ENCODE assay signal across 10 mouse cellular contexts in the genomic region with DNA sequence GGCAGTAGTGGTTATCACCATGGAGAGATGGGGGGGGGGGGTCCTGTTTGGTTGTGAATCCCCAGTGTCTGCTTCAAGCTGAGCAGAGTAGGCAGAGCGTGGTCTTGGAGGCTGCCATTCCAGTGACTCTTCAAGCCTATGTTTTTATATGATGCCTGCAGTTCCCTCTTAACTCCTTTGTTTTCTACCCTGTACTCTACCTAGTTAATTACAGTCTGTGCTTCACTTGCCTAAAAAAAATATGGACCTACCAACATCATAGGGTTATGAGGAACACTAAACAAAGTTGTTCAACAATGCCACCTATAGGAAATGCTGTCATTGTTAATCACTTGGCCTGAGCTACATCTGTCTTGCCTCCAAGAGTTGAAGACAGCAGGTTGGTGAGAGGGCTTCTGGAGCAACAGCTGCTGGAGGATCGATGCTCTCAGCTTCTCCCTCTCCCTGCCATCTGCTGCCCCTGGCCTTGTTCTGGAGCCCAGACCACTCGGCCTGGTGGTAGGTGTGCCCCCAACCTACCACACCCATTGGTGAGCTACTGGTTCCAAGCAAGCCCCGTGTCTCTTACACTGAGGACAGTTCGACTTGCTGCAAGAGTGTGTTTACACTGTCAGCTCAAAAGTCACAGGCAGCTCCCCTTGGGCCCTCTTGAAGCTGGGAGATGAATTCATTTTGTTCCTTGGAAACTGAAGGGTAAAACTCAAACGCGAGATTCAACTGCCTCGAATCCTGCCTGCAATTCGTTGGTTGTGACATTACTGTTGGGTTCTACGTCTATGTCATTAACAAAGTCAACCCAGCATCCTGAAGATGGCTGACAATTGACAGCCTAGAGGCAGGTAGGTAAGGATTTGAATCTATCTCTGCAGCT. TPM values are rescaled to one million over a fixed set of nuclear protein-coding genes. Genes with fewer than 3 reads are reported as not detected.
DNase-seq lines count a peak whose midpoint lies in the region; ATAC-seq and TF ChIP-seq lines count a peak whose summit lies in the region.
"Had no signal": no experiment of that assay in that cellular context is flagged by ENCODE, and none has a peak within 500 bp of the region (broad histone marks: within the 10 kb centered on the region; RNA-seq: fewer than 3 reads in every experiment).

No protein-coding gene starts in this region.

- peak overlapping the region; percentile 84; the same call in 1 of the 2 replicates for H3K4me2 ChIP-seq in limb, embryonic 13.5 days (replicated peaks)

- no peak for TF ChIP-seq CTCF in layer of hippocampus, adult 2 months (conservative IDR thresholded peaks at IDR 0.05)

- H3K4me3 ChIP-seq in layer of hippocampus, adult 2 months: no peak overlapping the region
- peak overlapping the region; percentile 97; the same call in 1 of the 2 replicates for H3K4me3 ChIP-seq in embryonic facial prominence, embryonic 10.5 days
- no peak overlapping the region for H3K4me3 ChIP-seq in limb, embryonic 13.5 days

- H3K9me3 ChIP-seq in embryonic facial prominence, embryonic 10.5 days: no peaks in the 10 kb centered on the region
- H3K9me3 ChIP-seq in limb, embryonic 13.5 days: no peaks in the 10 kb centered on the region

- no peak for DNase-seq in layer of hippocampus, adult 2 months (ENCODE audit: low spot score in 2 of 2)
- DNase-seq in layer of hippocampus, postnatal 14 days (ENCODE audit: low spot score in 2 of 2): no peak
- no peak for DNase-seq in embryonic facial prominence, embryonic 10.5 days (ENCODE audit: low spot score)
- DNase-seq in retina, postnatal 1 day: peak; percentile 62
- DNase-seq in adrenal gland, adult 2 months: no peak
- DNase-seq in layer of hippocampus, adult 8-10 months (ENCODE audit: low spot score in 2 of 2): no peak
- DNase-seq: adrenal gland, postnatal 14 days; heart, postnatal 14 days had no signal

- H3K36me3 ChIP-seq in embryonic facial prominence, embryonic 10.5 days (replicated peaks): peaks cover 83% of the 10 kb centered on the region
- H3K36me3 ChIP-seq in limb, embryonic 13.5 days: peaks cover 69% of the 10 kb centered on the region

- no peak for ATAC-seq in limb, embryonic 13.5 days (ENCODE audit: low FRiP score, low read depth)
- ATAC-seq in granulocyte monocyte progenitor cell, adult 5-6 weeks (replicated peaks; ENCODE audit: poor library complexity, severe bottlenecking): no peak

- WGBS in embryonic facial prominence, embryonic 10.5 days: 78% methylated on average over 10 of the region's 10 CpGs
- 61% methylated on average over 10 of the region's 10 CpGs for WGBS in limb, embryonic 13.5 days

- H3K4me1 ChIP-seq in embryonic facial prominence, embryonic 10.5 days: peaks cover 31% of the 10 kb centered on the region
- peaks cover 31% of the 10 kb centered on the region for H3K4me1 ChIP-seq in limb, embryonic 13.5 days

- no peak overlapping the region for H3K9ac ChIP-seq in limb, embryonic 13.5 days

- H3K27ac ChIP-seq in layer of hippocampus, adult 2 months: peak overlapping the region; percentile 24; the same call in 1 of the 2 replicates
- 0 out of 2 replicates have a peak overlapping the region, but pooled peaks have one; percentile 16 for H3K27ac ChIP-seq in embryonic facial prominence, embryonic 10.5 days (replicated peaks)
- peak overlapping the region; percentile 10; the same call in 1 of the 2 replicates for H3K27ac ChIP-seq in limb, embryonic 13.5 days

- H3K27me3 ChIP-seq in embryonic facial prominence, embryonic 10.5 days (replicated peaks; ENCODE audit: low read depth, poor library complexity, severe bottlenecking): no peaks in the 10 kb centered on the region
- no peaks in the 10 kb centered on the region for H3K27me3 ChIP-seq in limb, embryonic 13.5 days

RNA-seq across cellular contexts. Expression of gene Trpv2, which starts 32.2 kb away (rescaled TPM):
- total RNA-seq in layer of hippocampus, adult 2 months (2021): 10 to 100 TPM; 12.8 to 14.0 TPM
- 10 to 100 TPM; 18.4 to 21.5 TPM for total RNA-seq in layer of hippocampus, postnatal 14 days (2021)
- polyA plus RNA-seq in embryonic facial prominence, embryonic 10.5 days (2016; fragmentation: Nextera tagmentation; extraction: Ambion mirVana): 2.6 and 3.8 TPM in 2 replicates
- 1.4 and 2.4 TPM in 2 replicates for polyA plus RNA-seq in limb, embryonic 13.5 days (2015; fragmentation: Nextera tagmentation; extraction: Ambion mirVana)
- total RNA-seq in granulocyte monocyte progenitor cell, adult 5-6 weeks (2014; fragmentation: Nextera tagmentation): 13.8 and 17.5 TPM in 2 replicates
- total RNA-seq in granulocyte monocyte progenitor cell, adult 5-6 weeks (2017): 9.2 and 10.7 TPM in 2 replicates
- 1 to 10 TPM; 2.7 to 4.2 TPM for total RNA-seq in adrenal gland, adult 2 months (2021)
- 2.7 and 3.9 TPM in 2 replicates for polyA plus RNA-seq in adrenal gland, adult 2 months (2012; rRNA removed)
- 10 to 100 TPM; 14.5 to 15.9 (median 15.1) TPM for total RNA-seq in layer of hippocampus, adult 8-10 months (2022)

RNA-seq across cellular contexts. Expression of gene Lrrc75a, which starts 41.8 kb away (rescaled TPM):
- 1 to 10 TPM; 7.3 to 7.6 TPM for total RNA-seq in layer of hippocampus, adult 2 months (2021)
- total RNA-seq in layer of hippocampus, postnatal 14 days (2021): 10 to 100 TPM in 1 of 2 experiments, 1 to 10 TPM in 1; 9.5 to 11.3 TPM
- 11.2 and 12.9 TPM in 2 replicates for polyA plus RNA-seq in embryonic facial prominence, embryonic 10.5 days (2016; fragmentation: Nextera tagmentation; extraction: Ambion mirVana)
- polyA plus RNA-seq in limb, embryonic 13.5 days (2015; fragmentation: Nextera tagmentation; extraction: Ambion mirVana): 14.9 and 15.5 TPM in 2 replicates
- 5.7 TPM in 2 replicates for total RNA-seq in granulocyte monocyte progenitor cell, adult 5-6 weeks (2014; fragmentation: Nextera tagmentation)
- total RNA-seq in granulocyte monocyte progenitor cell, adult 5-6 weeks (2017): 3.6 and 5.4 TPM in 2 replicates
- total RNA-seq in adrenal gland, adult 2 months (2021): 10 to 100 TPM; 17.5 to 40.5 TPM
- polyA plus RNA-seq in adrenal gland, adult 2 months (2012; rRNA removed): 46.9 and 73.5 TPM in 2 replicates
- total RNA-seq in layer of hippocampus, adult 8-10 months (2022): 1 to 10 TPM; 7.5 to 9.3 (median 9.0) TPM

RNA-seq across cellular contexts. Expression of gene Mmgt2, which starts 41.9 kb away (rescaled TPM):
- 10 to 100 TPM; 15.8 to 16.5 TPM for total RNA-seq in layer of hippocampus, adult 2 months (2021)
- total RNA-seq in layer of hippocampus, postnatal 14 days (2021): 10 to 100 TPM; 14.8 to 17.2 TPM
- polyA plus RNA-seq in embryonic facial prominence, embryonic 10.5 days (2016; fragmentation: Nextera tagmentation; extraction: Ambion mirVana): 41.9 and 44.2 TPM in 2 replicates
- polyA plus RNA-seq in limb, embryonic 13.5 days (2015; fragmentation: Nextera tagmentation; extraction: Ambion mirVana): 68.2 and 69.4 TPM in 2 replicates
- total RNA-seq in granulocyte monocyte progenitor cell, adult 5-6 weeks (2014; fragmentation: Nextera tagmentation): 16.7 and 34.1 TPM in 2 replicates
- 15.9 and 23.7 TPM in 2 replicates for total RNA-seq in granulocyte monocyte progenitor cell, adult 5-6 weeks (2017)
- total RNA-seq in adrenal gland, adult 2 months (2021): 10 to 100 TPM; 34.5 to 47.3 TPM
- polyA plus RNA-seq in adrenal gland, adult 2 months (2012; rRNA removed): 87.2 and 88.1 TPM in 2 replicates
- total RNA-seq in layer of hippocampus, adult 8-10 months (2022): 10 to 100 TPM; 17.4 to 25.5 (median 20.8) TPM

RNA-seq across cellular contexts. Expression of gene Ubb, which starts 55.6 kb away (rescaled TPM):
- total RNA-seq in layer of hippocampus, adult 2 months (2021): 1,000 to 10,000 TPM; 1,708 to 1,866 TPM
- 1,000 to 10,000 TPM; 1,675 to 1,723 TPM for total RNA-seq in layer of hippocampus, postnatal 14 days (2021)
- polyA plus RNA-seq in embryonic facial prominence, embryonic 10.5 days (2016; fragmentation: Nextera tagmentation; extraction: Ambion mirVana): 3,487 and 3,558 TPM in 2 replicates
- 3,843 and 3,876 TPM in 2 replicates for polyA plus RNA-seq in limb, embryonic 13.5 days (2015; fragmentation: Nextera tagmentation; extraction: Ambion mirVana)
- 870 and 954 TPM in 2 replicates for total RNA-seq in granulocyte monocyte progenitor cell, adult 5-6 weeks (2014; fragmentation: Nextera tagmentation)
- 1,051 and 1,247 TPM in 2 replicates for total RNA-seq in granulocyte monocyte progenitor cell, adult 5-6 weeks (2017)
- 1,000 to 10,000 TPM; 1,385 to 1,758 TPM for total RNA-seq in adrenal gland, adult 2 months (2021)
- 1,114 and 1,206 TPM in 2 replicates for polyA plus RNA-seq in adrenal gland, adult 2 months (2012; rRNA removed)
- 1,000 to 10,000 TPM; 1,746 to 1,909 (median 1,854) TPM for total RNA-seq in layer of hippocampus, adult 8-10 months (2022)
